Mouse (Mus musculus) liver (tissue): Measurements from ENCODE around the gene Tmem207.
"Not testable (repeated sequence)": the region's sequence is repeated elsewhere in the genome, so short reads cannot be mapped to it uniquely, and the experiment has no call there.

Experiments used
- DNase-seq: peaks from one replicate; pipeline ENCODE4 v3.0.0-alpha.2; 2020; ENCODE audit warnings: mixed read lengths

Gene Tmem207

GRCm38 (mm10) chr16:26526669-26527068, at the start of gene Tmem207:
Tmem207 (minus strand) TSS chr16:26526769.
- no peak for DNase-seq

GRCm38 (mm10) chr16:26574173-26574572, 47.6 kb upstream of the Tmem207 start:
- DNase-seq = no peak

- no peak for DNase-seq
Observed at GRCm38 (mm10) chr16:26571836-26572235, 45.3 kb upstream of the Tmem207 start.

GRCm38 (mm10) chr16:26569387-26569978, 42.9 kb upstream of the Tmem207 start:
- DNase-seq = no peak

GRCm38 (mm10) chr16:26562771-26563170, 36.2 kb upstream of the Tmem207 start:
- DNase-seq = no peak

- no peak for DNase-seq
Observed at GRCm38 (mm10) chr16:26561743-26562142, 35.2 kb upstream of the Tmem207 start.

GRCm38 (mm10) chr16:26558797-26559196, 32.2 kb upstream of the Tmem207 start:
- DNase-seq = no peak

- no peak for DNase-seq
Observed at GRCm38 (mm10) chr16:26552234-26552633, 25.7 kb upstream of the Tmem207 start.

GRCm38 (mm10) chr16:26549221-26549620, 22.7 kb upstream of the Tmem207 start:
- DNase-seq = no peak

- no peak for DNase-seq
Observed at GRCm38 (mm10) chr16:26546879-26547206, 20.3 kb upstream of the Tmem207 start.

GRCm38 (mm10) chr16:26546170-26546878, 19.8 kb upstream of the Tmem207 start:
- DNase-seq = no peak

- DNase-seq = no peak
Observed at GRCm38 (mm10) chr16:26532287-26532686, 5.7 kb upstream of the Tmem207 start.

GRCm38 (mm10) chr16:26530451-26530850, 3.9 kb upstream of the Tmem207 start:
- DNase-seq = no peak

- no peak for DNase-seq
Observed at GRCm38 (mm10) chr16:26527931-26528666, 1.5 kb upstream of the Tmem207 start.

GRCm38 (mm10) chr16:26525832-26526231, 737 bp downstream of the Tmem207 start:
- DNase-seq = no peak

GRCm38 (mm10) chr16:26519596-26519995, 7.0 kb downstream of the Tmem207 start:
- no peak for DNase-seq

GRCm38 (mm10) chr16:26504961-26505360, 21.6 kb downstream of the Tmem207 start:
- no peak for DNase-seq

- DNase-seq = no peak
Observed at GRCm38 (mm10) chr16:26500738-26501137, 25.8 kb downstream of the Tmem207 start.

- DNase-seq = not testable (repeated sequence)
Observed at GRCm38 (mm10) chr16:26499705-26500104, 26.9 kb downstream of the Tmem207 start.

GRCm38 (mm10) chr16:26495721-26496120, 30.8 kb downstream of the Tmem207 start:
- no peak for DNase-seq

GRCm38 (mm10) chr16:26471254-26471653, 55.3 kb downstream of the Tmem207 start:
- no peak for DNase-seq

GRCm38 (mm10) chr16:26466535-26466934, 60.0 kb downstream of the Tmem207 start:
- DNase-seq = no peak

GRCm38 (mm10) chr16:26462835-26463234, 63.7 kb downstream of the Tmem207 start, which contains the start of gene Cldn16:
Cldn16 (plus strand) TSS chr16:26463135.
- no peak for DNase-seq

- no peak for DNase-seq
Observed at GRCm38 (mm10) chr16:26456182-26456581, 70.4 kb downstream of the Tmem207 start.
